Mouse (Mus musculus): ENCODE results near the gene Calu. TPM values are rescaled to one million over a fixed set of nuclear protein-coding genes. Genes with fewer than 3 reads are reported as not detected.
"Not testable (repeated sequence)": the region's sequence is repeated elsewhere in the genome, so short reads cannot be mapped to it uniquely, and the experiment has no call there.

The Calu gene
- polyA plus RNA-seq, 1 experiment, result 169 TPM

- no peaks in the 10 kb centered on the region for H3K27me3 ChIP-seq (ENCODE audit: control insufficient read depth, insufficient read depth, insufficient read length)
- no peaks in the 10 kb centered on the region for H3K79me3 ChIP-seq (ENCODE audit: low read depth)
- no peak overlapping the region for H3ac ChIP-seq (ENCODE audit: control insufficient read depth, insufficient read length, low read depth)
- H3K4me3 ChIP-seq (ENCODE audit: insufficient read depth, poor library complexity, severe bottlenecking), result no peak overlapping the region
- no peak for TF ChIP-seq USF1 (IDR thresholded peaks at IDR 0.05; ENCODE audit: low read depth)
- no peak for TF ChIP-seq MYOG (IDR thresholded peaks at IDR 0.05; ENCODE audit: control insufficient read depth, extremely low read depth, insufficient read length)
- TF ChIP-seq CTCF (IDR thresholded peaks at IDR 0.05; ENCODE audit: control insufficient read depth, insufficient read depth, insufficient read length), result no peak
- no peak for TF ChIP-seq MYOD1 (IDR thresholded peaks at IDR 0.05; ENCODE audit: control insufficient read depth, insufficient read length, low read depth)
- no peak for TF ChIP-seq CEBPB (IDR thresholded peaks at IDR 0.05; ENCODE audit: low read depth)
- TF ChIP-seq MAX (IDR thresholded peaks at IDR 0.05), result no peak
- TF ChIP-seq FOSL1 (IDR thresholded peaks at IDR 0.05; ENCODE audit: insufficient read depth, low read length, poor library complexity, severe bottlenecking), result no peak
- peaks cover 9% of the 10 kb centered on the region for H3K36me3 ChIP-seq (ENCODE audit: control insufficient read depth, insufficient read depth)
- H3K79me2 ChIP-seq (ENCODE audit: control insufficient read depth, insufficient read depth), result no peaks in the 10 kb centered on the region
These were observed 34.6 kb downstream of the Calu start for GRCm38 (mm10) chr6:29382442-29382841.

- Histone ChIP-seq H3K36me3 (ENCODE audit: control insufficient read depth, insufficient read depth) (no peaks in the 10 kb centered on the region), H3K4me3 (ENCODE audit: insufficient read depth, poor library complexity, severe bottlenecking) (peak within 1 kb of the TSS; percentile 39)
- TF ChIP-seq CEBPB (IDR thresholded peaks at IDR 0.05; ENCODE audit: low read depth), result no peak
- TF ChIP-seq MAX (IDR thresholded peaks at IDR 0.05), result no peak
- no peak for TF ChIP-seq CTCF (IDR thresholded peaks at IDR 0.05; ENCODE audit: control insufficient read depth, insufficient read depth, insufficient read length)
- no peak for TF ChIP-seq MYOD1 (IDR thresholded peaks at IDR 0.05; ENCODE audit: control insufficient read depth, insufficient read length, low read depth)
- no peak for TF ChIP-seq MYOG (IDR thresholded peaks at IDR 0.05; ENCODE audit: control insufficient read depth, extremely low read depth, insufficient read length)
- no peak for TF ChIP-seq USF1 (IDR thresholded peaks at IDR 0.05; ENCODE audit: low read depth)
- no peak for TF ChIP-seq FOSL1 (IDR thresholded peaks at IDR 0.05; ENCODE audit: insufficient read depth, low read length, poor library complexity, severe bottlenecking)
These were observed 40.2 kb downstream of the Calu start, which contains the start of gene Opn1sw for GRCm38 (mm10) chr6:29388052-29388518. Gene Opn1sw (minus strand): TSS chr6:29388468.

GRCm38 (mm10) chr6:29388606-29389080, 40.8 kb downstream of the Calu start:
- TF ChIP-seq MYOD1 (IDR thresholded peaks at IDR 0.05; ENCODE audit: control insufficient read depth, insufficient read length, low read depth), result no peak
- peak; percentile 23 for TF ChIP-seq MAX (IDR thresholded peaks at IDR 0.05)

More at GRCm38 (mm10) chr6:29388052-29388518, 40.2 kb downstream of the Calu start, which contains the start of gene Opn1sw:
- H3K27me3 ChIP-seq (ENCODE audit: control insufficient read depth, insufficient read depth, insufficient read length), result no peaks in the 10 kb centered on the region
- no peaks in the 10 kb centered on the region for H3K79me3 ChIP-seq (ENCODE audit: low read depth)
- no peaks in the 10 kb centered on the region for H3K79me2 ChIP-seq (ENCODE audit: control insufficient read depth, insufficient read depth)
- H3ac ChIP-seq (ENCODE audit: control insufficient read depth, insufficient read length, low read depth), result peak within 1 kb of the TSS; percentile 65

GRCm38 (mm10) chr6:29389425-29389824, 41.6 kb downstream of the Calu start:
- no peak overlapping the region for H3ac ChIP-seq (ENCODE audit: control insufficient read depth, insufficient read length, low read depth)
- no peaks in the 10 kb centered on the region for H3K36me3 ChIP-seq (ENCODE audit: control insufficient read depth, insufficient read depth)
- TF ChIP-seq USF1 (IDR thresholded peaks at IDR 0.05; ENCODE audit: low read depth) (no peak), MYOG (IDR thresholded peaks at IDR 0.05; ENCODE audit: control insufficient read depth, extremely low read depth, insufficient read length) (no peak), CTCF (IDR thresholded peaks at IDR 0.05; ENCODE audit: control insufficient read depth, insufficient read depth, insufficient read length) (no peak), MAX (IDR thresholded peaks at IDR 0.05) (no peak), CEBPB (IDR thresholded peaks at IDR 0.05; ENCODE audit: low read depth) (no peak), MYOD1 (IDR thresholded peaks at IDR 0.05; ENCODE audit: control insufficient read depth, insufficient read length, low read depth) (no peak), FOSL1 (IDR thresholded peaks at IDR 0.05; ENCODE audit: insufficient read depth, low read length, poor library complexity, severe bottlenecking) (no peak)
- H3K79me2 ChIP-seq (ENCODE audit: control insufficient read depth, insufficient read depth), result no peaks in the 10 kb centered on the region
- H3K79me3 ChIP-seq (ENCODE audit: low read depth), result no peaks in the 10 kb centered on the region
- H3K4me3 ChIP-seq (ENCODE audit: insufficient read depth, poor library complexity, severe bottlenecking), result no peak overlapping the region
- peaks cover 3% of the 10 kb centered on the region for H3K27me3 ChIP-seq (ENCODE audit: control insufficient read depth, insufficient read depth, insufficient read length)

More at GRCm38 (mm10) chr6:29388606-29389080, 40.8 kb downstream of the Calu start:
- H3ac ChIP-seq (ENCODE audit: control insufficient read depth, insufficient read length, low read depth), result no peak overlapping the region
- no peaks in the 10 kb centered on the region for H3K79me3 ChIP-seq (ENCODE audit: low read depth)
- peak overlapping the region; percentile 39 for H3K4me3 ChIP-seq (ENCODE audit: insufficient read depth, poor library complexity, severe bottlenecking)
- no peaks in the 10 kb centered on the region for H3K36me3 ChIP-seq (ENCODE audit: control insufficient read depth, insufficient read depth)
- H3K79me2 ChIP-seq (ENCODE audit: control insufficient read depth, insufficient read depth), result no peaks in the 10 kb centered on the region
- no peaks in the 10 kb centered on the region for H3K27me3 ChIP-seq (ENCODE audit: control insufficient read depth, insufficient read depth, insufficient read length)

GRCm38 (mm10) chr6:29390500-29390899, 42.6 kb downstream of the Calu start:
- H3ac ChIP-seq (ENCODE audit: control insufficient read depth, insufficient read length, low read depth); H3K36me3 ChIP-seq (ENCODE audit: control insufficient read depth, insufficient read depth); H3K79me2 ChIP-seq (ENCODE audit: control insufficient read depth, insufficient read depth); H3K4me3 ChIP-seq (ENCODE audit: insufficient read depth, poor library complexity, severe bottlenecking); H3K27me3 ChIP-seq (ENCODE audit: control insufficient read depth, insufficient read depth, insufficient read length); H3K79me3 ChIP-seq (ENCODE audit: low read depth): not testable (repeated sequence)

- not testable (repeated sequence) for H3K27me3 ChIP-seq (ENCODE audit: control insufficient read depth, insufficient read depth, insufficient read length); H3K79me3 ChIP-seq (ENCODE audit: low read depth); H3K4me3 ChIP-seq (ENCODE audit: insufficient read depth, poor library complexity, severe bottlenecking); H3ac ChIP-seq (ENCODE audit: control insufficient read depth, insufficient read length, low read depth); H3K79me2 ChIP-seq (ENCODE audit: control insufficient read depth, insufficient read depth); H3K36me3 ChIP-seq (ENCODE audit: control insufficient read depth, insufficient read depth)
These were observed 43.4 kb downstream of the Calu start for GRCm38 (mm10) chr6:29391241-29391640.
